Mouse (Mus musculus) cerebellum, postnatal 4 days (tissue): ENCODE results near the gene Rreb1.

Source experiments
- DNase-seq, 2 experiments: peaks; one replicate each; pipeline ENCODE4 v3.0.0; 2022; ENCODE audit warnings: low spot score in 2 of 2, mixed read lengths in 1 of 2

The Rreb1 gene

GRCm38 (mm10) chr13:37778594-37779231, 513 bp downstream of the Rreb1 start:
- DNase-seq = peak in 1 of 2 experiments; percentile 26

DNA sequence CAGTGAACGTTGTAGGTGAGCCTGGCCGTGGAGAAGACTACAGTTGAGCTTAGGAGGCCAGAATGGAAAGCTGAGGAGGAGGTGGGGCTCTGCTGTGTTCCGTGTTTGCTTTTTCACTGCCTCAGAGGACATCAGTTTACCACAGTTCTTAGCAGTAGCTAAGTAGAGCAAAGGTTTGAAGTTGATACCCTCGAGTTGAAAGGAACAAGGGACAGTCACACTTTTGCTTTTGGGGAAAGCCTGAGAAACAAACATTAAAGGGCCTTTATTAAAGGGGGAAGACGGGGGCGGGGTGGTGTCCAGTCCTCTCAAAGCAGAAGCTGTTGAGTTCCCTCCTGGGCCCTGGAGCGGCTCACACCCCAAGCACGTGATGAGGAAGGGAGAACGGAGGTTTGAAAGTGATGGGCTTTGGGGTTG, 1.1 kb downstream of the Rreb1 start:
- no peak for DNase-seq

- DNase-seq = no peak
Observed at GRCm38 (mm10) chr13:37781557-37781956, 3.4 kb downstream of the Rreb1 start.

DNA sequence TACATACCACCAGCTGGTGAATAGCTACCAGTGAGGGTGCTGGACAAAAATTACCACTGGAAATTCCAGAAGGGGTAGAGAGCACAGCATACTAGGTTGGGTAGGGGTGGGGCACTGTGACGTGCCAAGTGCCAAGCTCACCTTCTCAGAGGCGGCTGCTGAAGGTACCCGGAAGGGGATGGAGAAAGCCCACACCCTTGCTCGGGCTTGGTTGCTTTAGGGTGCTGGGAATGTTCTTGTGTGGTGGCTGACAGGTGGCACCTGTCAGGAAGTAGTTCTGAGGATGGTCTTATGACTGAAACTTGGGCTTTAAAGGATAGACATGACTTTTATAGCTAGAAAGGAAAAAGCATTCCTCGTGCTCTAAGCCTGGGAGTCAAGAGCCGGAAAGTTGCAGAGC, 3.9 kb downstream of the Rreb1 start:
- no peak for DNase-seq

DNA sequence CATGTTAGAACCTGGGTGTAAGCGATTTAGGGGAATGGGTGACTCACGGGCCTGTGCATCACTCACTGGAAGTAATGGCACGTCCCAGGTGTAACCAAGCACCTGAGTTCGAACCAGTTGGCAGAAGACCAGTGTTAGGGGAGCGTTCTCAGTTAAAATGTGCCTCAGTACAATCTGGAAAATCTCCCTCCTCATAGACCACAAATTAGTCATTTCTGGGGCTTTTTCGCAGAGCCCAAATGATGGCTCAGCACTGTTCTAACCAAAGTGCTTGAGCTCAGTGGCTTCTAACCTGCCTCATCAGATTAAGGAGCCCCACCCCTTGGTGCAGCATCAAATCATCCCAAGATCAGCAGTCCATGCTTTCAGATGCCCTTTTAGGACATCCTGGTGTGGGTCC, 5.5 kb downstream of the Rreb1 start:
- DNase-seq = no peak

- DNase-seq = no peak
Observed at GRCm38 (mm10) chr13:37784226-37784625, 6.0 kb downstream of the Rreb1 start.

- no peak for DNase-seq
Observed at GRCm38 (mm10) chr13:37792739-37793336, 14.6 kb downstream of the Rreb1 start.

- no peak for DNase-seq
Observed at GRCm38 (mm10) chr13:37798811-37799210, 20.6 kb downstream of the Rreb1 start.

DNA sequence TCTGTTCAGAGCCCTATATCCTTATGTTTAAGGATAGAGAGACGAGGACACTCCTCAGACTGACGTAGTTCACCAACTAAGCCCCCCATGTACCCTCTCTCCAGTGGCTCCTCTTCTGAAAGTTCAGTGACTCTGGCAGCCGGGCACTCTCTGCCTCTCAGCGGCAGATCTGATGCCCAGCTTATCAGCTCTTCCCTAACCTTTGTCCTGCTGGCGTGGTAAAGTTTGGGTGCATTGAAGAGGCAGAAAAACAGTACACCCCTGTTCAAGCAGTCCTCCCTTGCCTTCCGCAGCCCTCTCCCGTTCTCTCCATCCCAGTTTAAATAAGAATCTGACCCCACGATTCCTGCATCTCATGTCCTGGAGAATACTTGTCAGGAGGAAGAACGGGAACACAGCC, 21.2 kb downstream of the Rreb1 start:
- no peak for DNase-seq

GRCm38 (mm10) chr13:37801101-37802075, 23.2 kb downstream of the Rreb1 start:
- no peak for DNase-seq

DNA sequence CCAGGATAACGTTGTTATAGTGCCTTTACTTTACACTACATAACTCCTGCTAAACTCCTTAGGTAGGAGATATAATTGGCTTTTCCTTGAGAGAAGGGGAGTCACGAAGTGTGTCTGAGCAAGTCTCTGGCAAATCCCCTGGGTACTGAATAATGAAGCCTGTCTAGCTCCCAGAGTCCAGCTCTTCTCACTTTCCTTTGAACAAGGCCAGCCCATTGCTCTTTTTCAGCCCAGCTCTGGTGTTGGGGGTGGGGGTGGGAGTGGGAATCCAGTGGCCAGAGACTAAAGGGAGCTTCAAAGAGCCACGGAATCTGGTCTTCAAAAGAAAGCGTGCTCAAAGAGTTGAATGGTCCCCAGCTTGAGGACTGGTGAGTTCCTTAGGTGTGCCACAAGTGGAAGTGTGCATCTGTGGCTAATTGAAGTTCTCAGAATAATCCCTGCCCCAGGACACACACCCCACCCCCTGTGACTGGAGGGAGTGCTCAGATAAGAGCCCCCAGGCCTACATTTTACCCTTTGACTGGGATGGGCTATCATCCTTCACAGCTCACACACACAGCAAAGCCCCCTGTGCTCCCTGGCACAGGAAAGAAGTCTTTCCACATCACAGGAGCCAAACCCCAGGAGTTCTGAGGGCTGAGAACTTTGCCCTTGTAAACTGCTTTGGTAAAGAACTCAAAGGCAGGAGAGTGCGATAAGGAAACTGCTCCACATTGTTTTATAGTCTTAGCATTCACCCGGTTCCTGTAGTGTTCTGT, 24.2 kb downstream of the Rreb1 start:
- no peak for DNase-seq

DNA sequence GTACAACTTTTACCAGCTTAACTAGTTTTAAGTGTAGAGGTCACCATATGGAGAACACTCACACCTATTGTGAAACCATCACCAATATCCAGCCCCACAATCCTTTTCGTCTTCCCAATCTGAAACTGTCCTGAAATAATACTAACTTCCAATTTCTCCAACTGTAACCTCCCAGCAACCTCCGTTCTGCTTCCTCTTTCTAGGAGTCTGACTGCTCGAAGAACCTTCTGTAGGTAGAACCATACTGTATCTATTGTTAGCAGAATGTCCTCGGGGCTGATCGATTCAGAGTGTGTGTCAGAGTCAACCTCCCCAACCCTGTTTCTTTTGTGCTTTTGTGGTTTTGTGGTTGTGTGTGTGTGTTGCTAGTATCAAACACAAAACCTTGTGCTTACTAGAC, 25.0 kb downstream of the Rreb1 start:
- no peak for DNase-seq

DNA sequence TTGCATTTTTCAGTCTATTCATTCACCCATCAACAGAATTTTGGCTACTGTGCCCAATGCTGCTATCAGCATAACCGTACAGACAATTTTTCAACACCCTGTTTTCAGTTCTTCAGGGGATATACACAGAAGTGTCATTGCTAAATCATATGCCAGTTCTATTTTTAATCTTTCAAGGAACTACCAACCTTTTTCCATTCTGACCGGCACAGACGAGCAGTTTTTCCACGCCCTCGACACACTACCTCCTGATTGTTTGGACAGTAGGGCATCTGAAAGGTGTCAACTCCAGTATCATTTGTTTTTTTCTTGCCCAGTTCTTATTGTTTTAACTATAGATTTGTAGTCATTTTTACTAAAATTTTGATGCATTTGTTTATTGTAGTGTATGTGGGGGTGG, 25.8 kb downstream of the Rreb1 start:
- no peak for DNase-seq

GRCm38 (mm10) chr13:37815001-37815400, 36.8 kb downstream of the Rreb1 start:
- no peak for DNase-seq

GRCm38 (mm10) chr13:37816736-37817135, 38.5 kb downstream of the Rreb1 start:
- DNase-seq = no peak

DNA sequence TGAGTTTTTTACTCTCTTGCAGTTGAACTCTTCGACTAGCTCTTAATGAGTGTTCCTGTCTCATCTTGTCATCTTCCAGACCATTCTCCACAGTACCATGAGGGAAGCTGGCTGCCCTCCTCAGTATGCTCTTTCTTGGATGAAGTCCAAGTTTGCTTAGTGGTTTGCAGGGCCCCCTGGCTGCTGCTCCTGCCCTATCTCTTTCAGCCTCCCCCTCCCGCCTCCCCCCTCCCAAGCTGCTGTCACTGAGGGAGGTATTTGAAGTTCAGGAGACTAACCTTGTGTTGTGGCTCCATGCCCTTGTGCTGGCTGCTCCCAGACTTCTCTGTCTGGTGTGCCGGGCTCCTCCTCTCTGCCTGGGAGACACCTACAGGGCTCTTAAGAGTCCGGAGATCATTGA, 43.2 kb downstream of the Rreb1 start:
- DNase-seq = no peak

DNA sequence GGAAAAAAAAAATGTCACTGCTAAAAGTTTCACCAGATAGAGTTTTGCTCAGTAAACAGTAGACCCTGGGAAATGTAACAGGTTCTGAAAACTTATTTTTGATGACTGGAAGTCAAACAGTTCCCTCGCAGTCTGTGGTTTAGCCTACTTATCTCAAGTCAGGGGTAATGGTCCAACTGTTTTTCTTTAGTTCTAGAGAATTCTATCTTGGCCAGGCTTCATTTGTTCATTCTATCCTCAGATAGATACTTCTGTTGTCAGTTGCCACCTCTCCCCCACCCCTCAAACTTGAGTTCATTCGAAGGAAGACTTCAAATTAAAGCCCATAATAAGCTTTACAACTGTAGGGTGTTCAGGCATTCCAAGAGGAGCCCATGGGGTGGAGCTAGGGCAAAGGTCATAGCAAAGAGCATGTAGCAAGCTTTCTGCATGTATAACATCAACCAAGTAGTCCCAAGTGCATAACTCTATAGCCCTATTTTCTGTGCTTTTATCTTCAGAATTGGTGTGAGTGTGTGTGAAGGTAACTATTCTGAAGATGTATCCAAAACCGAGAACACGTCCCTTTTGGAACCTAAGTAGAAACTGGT, 46.2 kb downstream of the Rreb1 start:
- no peak for DNase-seq

GRCm38 (mm10) chr13:37824956-37825645, 46.9 kb downstream of the Rreb1 start:
- DNase-seq = peak in 1 of 2 experiments; percentile 6

- DNase-seq = peak in 1 of 2 experiments; percentile 18
Observed at GRCm38 (mm10) chr13:37825646-37826280, 47.6 kb downstream of the Rreb1 start.

GRCm38 (mm10) chr13:37826281-37826993, 48.2 kb downstream of the Rreb1 start:
- peak in 1 of 2 experiments; percentile 42 for DNase-seq
